Mouse (Mus musculus): ENCODE results near the gene Slc6a17.

- TF ChIP-seq CTCF (IDR thresholded peaks at IDR 0.05; ENCODE audit: control insufficient read depth, insufficient read depth, insufficient read length) (no peak), FOSL1 (IDR thresholded peaks at IDR 0.05; ENCODE audit: insufficient read depth, low read length, poor library complexity, severe bottlenecking) (no peak), USF1 (IDR thresholded peaks at IDR 0.05; ENCODE audit: low read depth) (no peak), MAX (IDR thresholded peaks at IDR 0.05) (no peak), MYOD1 (IDR thresholded peaks at IDR 0.05; ENCODE audit: control insufficient read depth, insufficient read length, low read depth) (no peak)
These were observed 15.7 kb upstream of the Slc6a17 start for GRCm38 (mm10) chr3:107533532-107533931.

All from C2C12 (cell line).